Mouse (Mus musculus) heart, embryonic 10.5 days (tissue): ENCODE data around the gene Podn. TPM values are rescaled to one million over a fixed set of nuclear protein-coding genes. Genes with fewer than 3 reads are reported as not detected.

Experiments used
- DNase-seq: peaks from one replicate; pipeline ENCODE4 v3.0.0-alpha.2; 2017; ENCODE audit warnings: low spot score
- H3K27ac ChIP-seq: fragments of 300-500 bp; sonication (generic); 2 replicates; pipeline ENCODE4 v1.5.1; 2016; ENCODE audit warnings: mild to moderate bottlenecking
- H3K27me3 ChIP-seq: fragments of 300-500 bp; sonication (generic); 2 replicates; pipeline ENCODE4 v1.6.1; 2016; ENCODE audit warnings: mild to moderate bottlenecking; ENCODE audit not compliant: poor library complexity, insufficient read depth, severe bottlenecking
- H3K36me3 ChIP-seq: fragments of 300-500 bp; sonication (generic); 2 replicates; pipeline ENCODE4 v1.6.1; 2016; ENCODE audit warnings: mild to moderate bottlenecking, moderate library complexity
- H3K4me1 ChIP-seq: fragments of 300-500 bp; sonication (generic); 2 replicates; pipeline ENCODE4 v1.6.1; 2016; ENCODE audit warnings: mild to moderate bottlenecking
- H3K4me3 ChIP-seq: fragments of 300-500 bp; sonication (generic); 2 replicates; pipeline ENCODE4 v1.5.1; 2016; ENCODE audit warnings: mild to moderate bottlenecking, moderate library complexity
- H3K9me3 ChIP-seq: fragments of 300-500 bp; sonication (generic); 2 replicates; pipeline ENCODE4 v1.6.1; 2016; ENCODE audit warnings: mild to moderate bottlenecking, moderate library complexity
- WGBS: fragments of 180-500 bp; shearing (Covaris S2); methylation state at CpG from one replicate; pipeline ENCODE4 v1.1.7; 2016; 5-methylcytosine and 5-hydroxymethylcytosine counted together
- polyA plus RNA-seq: library from polyadenylated mRNA; unstranded; fragments of >200 nt; fragmentation: Nextera tagmentation; extraction: Ambion mirVana; gene quantifications from 2 replicates; pipeline ENCODE4 v1.2.1, GENCODE M21; 2016

The Podn gene
- polyA plus RNA-seq, 1 experiment from 2014 or later: 0.21 TPM

- 77% methylated on average over 7 of the region's 7 CpGs for WGBS
- peaks cover 19% of the 10 kb centered on the region for H3K4me1 ChIP-seq
- DNase-seq: no peak
These were observed 111.8 kb downstream of the Podn start for GRCm38 (mm10) chr4:107984282-107984981.

GRCm38 (mm10) chr4:107983717-107984116 lies 112.5 kb downstream of the Podn start:
- Histone ChIP-seq H3K4me3 (no peak overlapping the region), H3K9me3 (no peaks in the 10 kb centered on the region), H3K36me3 (no peaks in the 10 kb centered on the region), H3K27ac (no peak overlapping the region), H3K4me1 (peaks cover 26% of the 10 kb centered on the region), H3K27me3 (peaks cover 15% of the 10 kb centered on the region)
- WGBS: 84% methylated on average over 1 of the region's 1 CpGs
- DNase-seq: no peak

More at GRCm38 (mm10) chr4:107984282-107984981, 111.8 kb downstream of the Podn start:
- Histone ChIP-seq H3K27ac (no peak overlapping the region), H3K9me3 (no peaks in the 10 kb centered on the region), H3K36me3 (no peaks in the 10 kb centered on the region), H3K4me3 (no peak overlapping the region), H3K27me3 (peaks cover 15% of the 10 kb centered on the region)

GRCm38 (mm10) chr4:107980002-107980600 lies 116.1 kb downstream of the Podn start:
- Histone ChIP-seq H3K9me3 (no peaks in the 10 kb centered on the region), H3K4me3 (no peak overlapping the region), H3K4me1 (peaks cover 28% of the 10 kb centered on the region), H3K27me3 (peaks cover 11% of the 10 kb centered on the region; the same call in 1 of the 2 replicates), H3K36me3 (no peaks in the 10 kb centered on the region), H3K27ac (0 out of 2 replicates have a peak overlapping the region, but pooled peaks have one; percentile 16)
- no peak for DNase-seq
- WGBS: 75% methylated on average over 6 of the region's 6 CpGs

GRCm38 (mm10) chr4:107979530-107979929 lies 116.7 kb downstream of the Podn start:
- Histone ChIP-seq H3K36me3 (no peaks in the 10 kb centered on the region), H3K27me3 (peaks cover 11% of the 10 kb centered on the region; the same call in 1 of the 2 replicates), H3K4me3 (no peak overlapping the region), H3K9me3 (no peaks in the 10 kb centered on the region), H3K4me1 (peaks cover 28% of the 10 kb centered on the region), H3K27ac (no peak overlapping the region)
- 37% methylated on average over 2 of the region's 2 CpGs for WGBS
- DNase-seq: no peak

DNA sequence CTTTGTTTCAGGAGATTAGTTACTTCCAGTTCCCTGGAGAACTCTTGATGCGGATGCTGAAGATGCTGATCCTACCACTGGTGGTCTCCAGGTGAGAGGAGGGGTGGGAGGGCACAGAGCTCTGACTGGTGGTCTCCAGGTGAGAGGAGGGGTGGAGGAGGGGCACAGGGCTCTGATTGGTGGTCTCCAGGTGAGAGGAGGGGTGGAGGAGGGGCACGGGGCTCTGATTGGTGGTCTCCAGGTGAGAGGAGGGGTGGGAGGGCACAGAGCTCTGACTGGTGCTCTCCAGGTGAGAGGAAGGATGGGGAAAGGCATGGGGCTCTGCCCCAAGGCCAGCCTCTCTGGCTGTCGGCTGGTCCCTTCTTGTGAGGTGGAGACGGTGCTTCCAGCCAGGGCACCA lies 118.7 kb downstream of the Podn start:
- peaks cover 11% of the 10 kb centered on the region; the same call in 1 of the 2 replicates for H3K27me3 ChIP-seq
- WGBS: 66% methylated on average over 4 of the region's 4 CpGs
- H3K4me1 ChIP-seq: peaks cover 28% of the 10 kb centered on the region
- no peak overlapping the region for H3K4me3 ChIP-seq
- H3K27ac ChIP-seq: no peak overlapping the region
- no peak for DNase-seq
- H3K9me3 ChIP-seq: no peaks in the 10 kb centered on the region
- no peaks in the 10 kb centered on the region for H3K36me3 ChIP-seq

- Histone ChIP-seq H3K36me3 (no peaks in the 10 kb centered on the region), H3K4me3 (no peak overlapping the region), H3K27ac (no peak overlapping the region), H3K9me3 (no peaks in the 10 kb centered on the region), H3K27me3 (peaks cover 11% of the 10 kb centered on the region; the same call in 1 of the 2 replicates), H3K4me1 (peaks cover 16% of the 10 kb centered on the region)
- no peak for DNase-seq
- 73% methylated on average over 7 of the region's 7 CpGs for WGBS
These were observed 121.2 kb downstream of the Podn start for GRCm38 (mm10) chr4:107975004-107975403.

GRCm38 (mm10) chr4:107974527-107974926 lies 121.7 kb downstream of the Podn start:
- Histone ChIP-seq H3K4me3 (no peak overlapping the region), H3K4me1 (peaks cover 15% of the 10 kb centered on the region), H3K9me3 (no peaks in the 10 kb centered on the region), H3K27ac (no peak overlapping the region), H3K27me3 (peaks cover 11% of the 10 kb centered on the region; the same call in 1 of the 2 replicates), H3K36me3 (no peaks in the 10 kb centered on the region)
- WGBS: 81% methylated on average over 11 of the region's 11 CpGs
- no peak for DNase-seq

DNA sequence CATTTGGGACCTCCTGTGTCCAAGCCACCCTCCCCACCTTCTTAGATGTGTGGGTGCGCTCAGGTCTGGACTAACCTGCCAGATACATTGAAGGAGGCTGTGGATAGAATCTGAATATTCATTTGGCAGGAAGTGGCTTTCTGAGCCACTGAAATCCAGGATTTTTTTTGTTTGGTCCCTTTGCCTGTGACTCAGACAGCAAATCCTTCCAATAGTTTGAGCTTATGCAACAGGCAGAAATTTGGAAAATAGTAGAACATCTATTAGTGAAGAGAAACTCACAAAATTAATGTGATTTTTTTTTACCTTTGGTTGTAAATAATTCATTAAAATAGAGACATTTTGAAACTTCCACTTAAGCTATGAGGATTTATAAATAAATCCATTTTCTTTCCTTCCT lies 125.1 kb downstream of the Podn start:
- no peaks in the 10 kb centered on the region for H3K36me3 ChIP-seq
- H3K27ac ChIP-seq: no peak overlapping the region
- H3K9me3 ChIP-seq: no peaks in the 10 kb centered on the region
- no peak overlapping the region for H3K4me3 ChIP-seq
- no peak for DNase-seq
- peaks cover 11% of the 10 kb centered on the region; the same call in 1 of the 2 replicates for H3K27me3 ChIP-seq
- 81% methylated on average over 1 of the region's 1 CpGs for WGBS
- peaks cover 25% of the 10 kb centered on the region for H3K4me1 ChIP-seq

DNA sequence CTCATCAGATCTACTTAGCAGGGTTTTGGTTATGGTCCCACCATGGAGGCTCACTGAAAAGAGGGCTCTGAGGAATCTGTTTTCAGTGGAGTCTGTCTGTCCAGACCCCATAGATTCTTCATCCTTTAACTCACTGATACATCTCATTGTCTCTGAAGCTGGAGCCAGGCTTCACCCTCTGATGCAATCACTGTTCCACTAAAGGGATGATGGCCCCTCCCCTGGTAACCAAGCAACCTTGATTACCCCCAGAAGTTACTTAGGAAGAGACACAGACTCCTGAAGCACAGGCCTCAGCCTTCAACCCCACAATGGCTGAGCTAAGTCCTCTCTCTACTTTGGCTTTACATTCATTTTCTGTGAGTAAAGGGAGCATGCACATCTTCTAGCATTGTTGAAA lies 126.5 kb downstream of the Podn start:
- H3K9me3 ChIP-seq: no peaks in the 10 kb centered on the region
- H3K27me3 ChIP-seq: peaks cover 11% of the 10 kb centered on the region; the same call in 1 of the 2 replicates
- H3K27ac ChIP-seq: no peak overlapping the region
- DNase-seq: no peak
- H3K36me3 ChIP-seq: no peaks in the 10 kb centered on the region
- no peak overlapping the region for H3K4me3 ChIP-seq
- peaks cover 25% of the 10 kb centered on the region for H3K4me1 ChIP-seq

DNA sequence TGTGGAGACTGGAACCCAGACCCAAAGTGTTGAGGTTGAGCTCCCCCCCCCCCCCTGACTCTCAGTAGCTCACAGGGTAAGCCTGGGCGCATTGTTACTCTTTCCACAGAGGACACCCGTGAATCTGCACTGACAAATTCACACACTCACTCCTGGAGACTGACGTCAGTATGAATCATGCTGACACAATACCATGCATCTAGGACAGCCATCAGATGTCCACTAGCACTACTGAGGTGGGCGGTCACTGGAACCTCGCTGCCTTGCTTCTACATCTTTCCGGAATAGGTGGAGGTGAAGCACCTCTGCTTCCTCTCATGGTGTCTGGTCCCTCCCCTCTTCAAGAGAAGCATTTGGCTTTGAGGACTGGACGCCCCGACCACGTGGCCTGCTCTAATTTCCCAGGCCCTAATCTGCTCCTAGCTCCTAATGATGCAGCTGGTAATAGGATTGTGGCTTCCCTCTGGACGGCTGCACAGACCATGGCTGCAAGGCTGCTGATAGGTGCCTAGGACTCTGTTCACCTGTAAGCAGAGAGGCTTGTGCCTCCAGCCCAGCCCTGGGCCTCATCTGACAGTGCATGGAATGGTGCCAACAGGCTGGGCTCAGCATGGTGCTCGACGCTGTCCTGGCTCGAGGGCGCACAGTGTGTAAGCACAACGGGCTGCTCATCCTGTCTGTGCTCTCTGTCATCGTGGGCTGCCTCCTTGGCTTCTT lies 128.1 kb downstream of the Podn start, which contains the start of gene Slc1a7:
TSS of gene Slc1a7 (plus strand) at position 367 of the 717 bp plus-strand sequence.
- no peak for DNase-seq
- Histone ChIP-seq H3K27ac (no peak within 1 kb of the TSS), H3K9me3 (no peaks in the 10 kb centered on the region), H3K4me1 (peaks cover 25% of the 10 kb centered on the region), H3K27me3 (peaks cover 11% of the 10 kb centered on the region; the same call in 1 of the 2 replicates), H3K36me3 (no peaks in the 10 kb centered on the region), H3K4me3 (no peak within 1 kb of the TSS)
- WGBS: 78% methylated on average over 16 of the region's 16 CpGs

- H3K4me1 ChIP-seq: peaks cover 40% of the 10 kb centered on the region
- 33% methylated on average over 5 of the region's 5 CpGs for WGBS
- DNase-seq: no peak
- H3K27ac ChIP-seq: peak overlapping the region; percentile 5; the same call in 1 of the 2 replicates
- H3K27me3 ChIP-seq: peaks cover 11% of the 10 kb centered on the region; the same call in 1 of the 2 replicates
- no peak overlapping the region for H3K4me3 ChIP-seq
- no peaks in the 10 kb centered on the region for H3K36me3 ChIP-seq
- H3K9me3 ChIP-seq: no peaks in the 10 kb centered on the region
These were observed 129.7 kb downstream of the Podn start for GRCm38 (mm10) chr4:107966416-107967109.
